8 mouse cellular contexts compared by ENCODE assay signal in the genomic region with DNA sequence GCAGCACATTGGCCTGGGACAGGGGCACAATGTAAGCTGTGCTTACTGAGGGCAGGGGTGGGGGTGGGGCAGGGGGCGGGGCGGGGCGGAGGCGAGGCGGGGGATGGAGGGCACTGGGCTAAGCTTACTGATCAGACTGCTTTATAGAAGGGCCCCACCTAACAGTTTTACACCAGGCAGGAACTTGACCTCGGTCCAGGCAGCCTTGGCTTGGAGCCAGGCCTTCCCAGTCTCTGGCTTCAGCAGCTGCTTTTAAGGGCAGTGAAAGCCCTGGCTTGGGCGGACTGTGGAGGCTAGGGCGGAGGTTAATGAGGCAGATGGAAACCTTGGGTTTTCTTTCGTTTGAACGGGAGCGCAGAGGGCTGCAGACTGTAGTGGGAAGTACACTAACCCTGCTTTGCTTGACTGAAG. TPM values are rescaled to one million over a fixed set of nuclear protein-coding genes. Genes with fewer than 3 reads are reported as not detected.
A peak's percentile ranks its signal among the peaks of the same experiment; 100 is the strongest.
DNase-seq lines count a peak whose midpoint lies in the region; ATAC-seq and TF ChIP-seq lines count a peak whose summit lies in the region.
"Had no signal": no experiment of that assay in that cellular context is flagged by ENCODE, and none has a peak within 500 bp of the region (broad histone marks: within the 10 kb centered on the region; RNA-seq: fewer than 3 reads in every experiment).

No protein-coding gene starts in this region.

- no peak overlapping the region for H3K9ac ChIP-seq in heart, embryonic 15.5 days
- no peak overlapping the region for H3K9ac ChIP-seq in kidney, postnatal 0 days (ENCODE audit: low read depth, low read length)

- 2% methylated on average over 11 of the region's 11 CpGs for WGBS in heart, embryonic 15.5 days
- 3% methylated on average over 9 of the region's 11 CpGs for WGBS in kidney, postnatal 0 days

- H3K27me3 ChIP-seq in heart, embryonic 15.5 days = peaks cover 9% of the 10 kb centered on the region; the same call in 1 of the 2 replicates
- H3K27me3 ChIP-seq in kidney, postnatal 0 days (ENCODE audit: insufficient read depth, low read length) = no peaks in the 10 kb centered on the region
- H3K27me3 ChIP-seq: megakaryocyte, embryonic 14.5 days had no signal

- no peaks in the 10 kb centered on the region for H3K9me3 ChIP-seq in heart, embryonic 15.5 days (replicated peaks)
- H3K9me3 ChIP-seq in kidney, postnatal 0 days (replicated peaks; ENCODE audit: low read length) = no peaks in the 10 kb centered on the region
- H3K9me3 ChIP-seq: megakaryocyte, embryonic 14.5 days had no signal

- peak overlapping the region; percentile 0; the same call in 1 of the 2 replicates for H3K4me2 ChIP-seq in heart, embryonic 15.5 days
- H3K4me2 ChIP-seq in kidney, postnatal 0 days (ENCODE audit: low read length) = peak overlapping the region; percentile 35

- peak; percentile 94 for DNase-seq in adrenal gland, postnatal 10 days
- peak; percentile 47 for DNase-seq in fibroblast of lung, adult 2 months (ENCODE audit: low read depth)
- DNase-seq in kidney, postnatal 0 days (ENCODE audit: low spot score) = peak; percentile 87
- peak; percentile 88 for DNase-seq in lung, postnatal 10 days
- DNase-seq in skeletal muscle tissue, adult 2 months (ENCODE audit: low read depth, low spot score) = peak; percentile 70

- peak; percentile 88 for ATAC-seq in heart, embryonic 15.5 days (replicated peaks; ENCODE audit: insufficient number of reproducible peaks, insufficient read depth, low FRiP score, low read depth)
- ATAC-seq in kidney, postnatal 0 days (replicated peaks; ENCODE audit: low FRiP score, low read depth) = peak; percentile 73
- ATAC-seq in megakaryocyte-erythroid progenitor cell, adult 5-6 weeks (replicated peaks; ENCODE audit: low FRiP score, low TSS enrichment, poor library complexity, severe bottlenecking) = no peak

- H3K4me3 ChIP-seq in heart, embryonic 15.5 days = no peak overlapping the region
- no peak overlapping the region for H3K4me3 ChIP-seq in kidney, postnatal 0 days (replicated peaks; ENCODE audit: low read depth, low read length)
- H3K4me3 ChIP-seq: megakaryocyte, embryonic 14.5 days had no signal

- H3K4me1 ChIP-seq in heart, embryonic 15.5 days (replicated peaks) = peaks cover 45% of the 10 kb centered on the region
- peaks cover 9% of the 10 kb centered on the region for H3K4me1 ChIP-seq in kidney, postnatal 0 days (replicated peaks; ENCODE audit: insufficient read depth, low read length)

- no peaks in the 10 kb centered on the region for H3K36me3 ChIP-seq in heart, embryonic 15.5 days
- no peaks in the 10 kb centered on the region for H3K36me3 ChIP-seq in kidney, postnatal 0 days (ENCODE audit: insufficient read depth, low read length)

- H3K27ac ChIP-seq in heart, embryonic 15.5 days = no peak overlapping the region; the same call in 1 of the 2 replicates
- H3K27ac ChIP-seq in kidney, postnatal 0 days = no peak overlapping the region

- TF ChIP-seq CTCF in kidney, postnatal 0 days (IDR thresholded peaks at IDR 0.05; ENCODE audit: low read depth) = no peak

RNA-seq across cellular contexts. Expression of gene Casc1, which starts 37.0 kb away (rescaled TPM):
- total RNA-seq in adrenal gland, postnatal 10 days (2021) = under 1 TPM; 0.27 to 0.79 TPM
- polyA plus RNA-seq in heart, embryonic 15.5 days (2015; fragmentation: Nextera tagmentation; extraction: Ambion mirVana) = 0.29 and 0.32 TPM in 2 replicates
- polyA plus RNA-seq in kidney, postnatal 0 days (2015; fragmentation: Nextera tagmentation; extraction: Ambion mirVana) = 0.46 TPM in 2 replicates
- 0.47 and 0.63 TPM in 2 replicates for total RNA-seq in megakaryocyte-erythroid progenitor cell, adult 5-6 weeks (2014; fragmentation: Nextera tagmentation)
- 0.08 and 2.6 TPM in 2 replicates for total RNA-seq in megakaryocyte-erythroid progenitor cell, adult 5-6 weeks (2017)

RNA-seq across cellular contexts. Expression of gene Etfrf1, which starts 37.1 kb away (rescaled TPM):
- 100 to 1,000 TPM; 143 to 163 TPM for total RNA-seq in adrenal gland, postnatal 10 days (2021)
- polyA plus RNA-seq in heart, embryonic 15.5 days (2015; fragmentation: Nextera tagmentation; extraction: Ambion mirVana) = 47.2 and 54.4 TPM in 2 replicates
- polyA plus RNA-seq in kidney, postnatal 0 days (2015; fragmentation: Nextera tagmentation; extraction: Ambion mirVana) = 58.2 and 59.7 TPM in 2 replicates
- total RNA-seq in megakaryocyte-erythroid progenitor cell, adult 5-6 weeks (2014; fragmentation: Nextera tagmentation) = 13.1 and 27.7 TPM in 2 replicates
- total RNA-seq in megakaryocyte-erythroid progenitor cell, adult 5-6 weeks (2017) = 10.7 and 35.6 TPM in 2 replicates

RNA-seq across cellular contexts. Expression of gene Lrmp, which starts 58.3 kb away (rescaled TPM):
- 1 to 10 TPM; 5.8 to 7.4 TPM for total RNA-seq in adrenal gland, postnatal 10 days (2021)
- 3.1 and 10.7 TPM in 2 replicates for polyA plus RNA-seq in heart, embryonic 15.5 days (2015; fragmentation: Nextera tagmentation; extraction: Ambion mirVana)
- polyA plus RNA-seq in kidney, postnatal 0 days (2015; fragmentation: Nextera tagmentation; extraction: Ambion mirVana) = 0.87 and 1.0 TPM in 2 replicates
- 45.0 and 67.3 TPM in 2 replicates for total RNA-seq in megakaryocyte-erythroid progenitor cell, adult 5-6 weeks (2014; fragmentation: Nextera tagmentation)
- total RNA-seq in megakaryocyte-erythroid progenitor cell, adult 5-6 weeks (2017) = 45.7 and 47.6 TPM in 2 replicates

Comparison
In these comparisons a context has a peak if more than half of its experiments do, and no peak if none do; other contexts are left out.
1. RNA of gene Lrmp, which starts 58.3 kb away (total RNA-seq): 45.0 to 67.3 TPM in megakaryocyte-erythroid progenitor cell, adult 5-6 weeks; 5.8 to 7.4 TPM in adrenal gland, postnatal 10 days; every median in the first group is over 4 times any median in the second.
2. Peak in every context shown above with its lines, with median percentiles within 50 percentile points of each other: DNase-seq.